Mouse (Mus musculus): ENCODE measurements at regions not wholly inside any gene's neighbourhood (a gene's known extent, or its start where the extent isn't known, plus 50 kb on each side); places are given as distances from the start of the nearest gene placed in this dataset.

GRCm38 (mm10) chr3:37938284-37938596 lies 213.9 kb upstream of the Gm5148 start:
- DNase-seq (ENCODE audit: extremely low spot score in 1 of 2, low spot score in 1 of 2): no peak

DNA sequence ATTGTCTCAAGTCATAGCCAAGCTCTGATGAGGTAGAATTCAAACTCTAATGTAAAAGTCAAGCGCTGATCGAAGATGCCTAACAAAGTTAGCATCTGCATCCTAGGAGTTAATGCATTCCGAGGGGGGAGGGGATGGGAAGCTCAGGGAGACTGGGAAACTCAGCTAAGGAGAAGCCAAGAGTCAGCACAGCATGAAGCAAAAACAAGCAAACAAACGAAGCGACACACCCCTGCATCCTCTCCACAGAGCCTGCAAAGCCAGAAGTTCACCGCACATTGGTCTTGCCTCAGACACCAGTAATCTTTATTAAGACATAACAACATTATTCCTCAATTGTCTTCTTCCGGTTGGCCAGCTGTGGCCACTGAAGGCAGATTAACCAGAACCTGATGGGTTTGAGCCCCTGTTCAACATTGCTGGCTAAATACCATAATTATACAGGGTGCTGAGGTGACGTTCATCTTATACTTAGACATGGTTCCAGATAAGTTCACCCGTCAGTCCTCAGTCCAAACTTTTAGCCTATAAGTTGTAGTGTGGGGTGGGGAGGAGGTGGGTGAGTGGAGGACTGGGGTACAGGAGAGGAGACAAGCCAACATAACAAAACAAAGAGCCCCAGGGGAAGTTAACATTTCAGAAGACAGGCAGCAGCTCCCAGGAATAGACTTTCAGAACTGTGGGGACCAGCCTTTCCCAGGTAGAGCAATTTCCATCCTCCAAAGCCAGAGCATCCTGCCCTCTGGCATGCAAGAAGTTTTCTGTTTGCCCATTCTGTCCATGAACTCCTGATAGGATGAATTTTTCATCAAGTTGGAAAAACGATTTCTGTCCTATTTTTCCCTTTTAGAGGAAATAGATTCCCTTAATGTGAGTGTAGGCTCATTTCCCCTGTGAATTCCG lies 213.3 kb upstream of the Gm5148 start:
- no peak for DNase-seq (ENCODE audit: extremely low spot score in 1 of 2, low spot score in 1 of 2)

- DNase-seq (ENCODE audit: extremely low spot score in 1 of 2, low spot score in 1 of 2): no peak
Observed at GRCm38 (mm10) chr3:37936251-37936931, 212.1 kb upstream of the Gm5148 start.

DNA sequence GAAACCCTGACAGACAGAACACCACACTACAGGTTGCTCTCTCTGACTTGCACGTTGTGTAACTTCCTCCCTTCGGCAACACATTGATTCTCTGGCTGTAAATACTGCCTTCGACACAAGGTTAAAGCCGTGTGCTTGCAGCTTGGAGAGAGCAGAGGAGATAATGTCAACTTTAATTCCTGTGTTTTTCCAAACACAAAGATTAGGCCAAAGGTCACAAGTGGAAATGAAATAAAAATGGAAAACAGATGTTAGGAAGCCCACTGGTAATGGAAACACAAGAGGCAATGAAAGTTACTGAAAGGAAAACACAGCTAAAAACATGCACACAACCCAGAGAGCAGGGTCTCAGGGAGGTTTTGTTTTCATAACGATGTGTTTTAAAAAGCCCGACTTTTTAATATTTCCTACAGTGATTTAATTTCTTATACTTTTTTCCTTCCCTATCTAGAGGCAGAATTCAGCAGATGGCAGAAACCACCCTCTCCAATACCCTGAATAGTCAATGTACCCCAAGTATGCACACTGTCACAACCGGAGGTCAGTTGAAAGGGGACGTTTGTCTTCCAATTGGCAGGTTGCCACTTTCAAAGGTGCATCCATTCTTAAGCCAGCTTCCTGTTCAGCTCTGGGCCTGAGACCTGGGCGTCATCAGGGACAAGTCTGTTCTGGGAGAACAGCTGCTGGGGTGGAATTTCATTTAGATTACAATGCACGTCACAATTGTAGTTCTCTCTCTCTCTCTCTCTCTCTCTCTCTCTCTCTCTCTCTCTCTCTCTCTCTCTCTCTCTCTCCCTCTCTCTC lies 210.8 kb upstream of the Gm5148 start:
- no peak for DNase-seq (ENCODE audit: extremely low spot score in 1 of 2, low spot score in 1 of 2)

DNA sequence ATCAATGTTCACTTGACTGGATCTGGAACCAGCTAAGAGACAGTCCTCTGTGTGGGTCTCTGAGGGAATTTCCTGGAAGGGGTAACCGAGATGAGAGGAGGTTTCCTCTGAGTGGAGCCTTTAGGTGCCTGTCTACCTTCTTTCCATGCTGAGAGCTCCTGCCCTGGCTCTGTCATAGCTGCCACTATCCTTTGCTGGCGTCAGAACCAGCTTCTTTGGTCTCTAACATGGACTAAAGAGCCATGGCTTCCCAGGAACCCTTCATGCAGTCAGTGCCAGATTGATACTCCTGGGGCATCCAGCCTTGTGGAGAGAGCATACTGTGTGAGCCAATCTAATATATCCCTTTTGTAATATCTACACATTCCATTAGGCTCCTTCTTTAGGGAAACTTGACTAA lies 209.9 kb upstream of the Gm5148 start:
- DNase-seq (ENCODE audit: extremely low spot score in 1 of 2, low spot score in 1 of 2): no peak

DNA sequence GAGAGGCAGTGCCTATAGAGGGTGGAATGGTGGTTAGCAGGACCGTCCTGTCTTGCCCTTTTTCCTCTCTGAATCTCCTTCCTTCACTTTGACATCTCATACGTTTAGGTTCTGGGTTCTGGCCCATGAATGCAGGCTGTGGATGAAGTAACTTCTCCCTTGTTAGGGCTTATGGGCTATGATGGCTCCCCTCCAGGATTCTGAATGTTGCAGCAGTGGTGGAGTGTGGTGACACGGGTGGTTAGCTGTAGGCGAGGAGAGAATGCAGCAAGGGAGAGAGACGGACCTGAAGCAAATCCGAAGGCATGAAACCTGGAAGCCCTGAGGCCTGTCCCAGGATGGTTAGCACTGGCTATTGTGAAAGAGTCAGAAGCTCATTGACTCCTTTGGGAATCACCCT lies 204.4 kb upstream of the Gm5148 start:
- DNase-seq (ENCODE audit: extremely low spot score in 1 of 2, low spot score in 1 of 2): no peak

DNA sequence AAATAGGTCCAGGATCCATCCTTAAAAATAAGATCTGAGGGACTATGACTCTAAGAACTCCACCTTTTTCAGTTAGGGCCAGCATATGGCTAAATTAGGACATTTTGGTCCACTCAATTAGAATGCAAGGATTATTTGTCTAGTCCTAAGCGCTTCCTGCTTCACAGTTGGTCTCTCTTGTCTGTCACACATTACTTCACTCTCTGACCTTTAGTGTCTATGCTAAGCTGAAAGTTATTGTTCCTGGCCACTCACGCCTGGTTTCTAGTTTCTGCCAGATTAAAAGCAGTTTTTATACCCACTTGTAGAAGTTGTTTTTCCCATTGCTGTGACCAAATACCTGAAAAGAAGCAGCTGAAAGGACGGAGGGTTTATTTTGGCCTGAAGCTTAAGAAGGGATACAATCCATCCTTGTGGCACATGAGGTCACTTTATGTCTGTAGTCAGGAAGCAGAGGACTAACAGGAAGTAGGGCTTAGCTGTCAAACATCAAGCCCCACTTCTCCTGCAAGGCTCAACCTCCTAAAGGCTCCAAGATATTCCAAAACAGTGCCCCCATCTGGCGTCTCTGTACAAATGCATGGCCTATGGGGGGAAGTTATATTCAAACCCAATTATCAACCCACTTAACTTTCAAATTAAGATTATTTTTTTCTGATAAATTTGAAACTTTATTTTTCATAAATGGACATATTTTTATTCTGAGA lies 195.3 kb upstream of the Gm5148 start:
- no peak for DNase-seq (ENCODE audit: extremely low spot score in 1 of 2, low spot score in 1 of 2)

GRCm38 (mm10) chr3:37916786-37917479 lies 192.6 kb upstream of the Gm5148 start:
- no peak for DNase-seq (ENCODE audit: extremely low spot score in 1 of 2, low spot score in 1 of 2)

DNA sequence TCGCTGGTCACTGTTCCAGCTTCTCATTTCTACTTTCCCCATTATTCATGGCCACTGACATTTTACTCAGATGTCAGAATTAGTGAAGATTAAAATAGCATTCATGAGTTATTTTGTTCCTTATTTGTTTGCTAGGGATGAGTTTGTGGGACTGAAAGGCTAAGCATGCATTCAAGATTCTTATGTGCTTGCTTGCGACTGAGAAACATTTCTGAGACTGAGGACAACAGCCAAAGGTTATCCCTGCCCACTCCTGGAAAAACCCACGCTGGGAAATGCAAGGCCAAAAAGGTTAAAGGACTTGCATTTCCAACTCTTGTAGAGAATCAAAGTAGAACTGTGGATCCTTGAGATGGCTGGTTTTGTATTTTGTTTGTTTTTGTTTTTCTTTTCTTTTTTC lies 192.0 kb upstream of the Gm5148 start:
- no peak for DNase-seq (ENCODE audit: extremely low spot score in 1 of 2, low spot score in 1 of 2)

DNA sequence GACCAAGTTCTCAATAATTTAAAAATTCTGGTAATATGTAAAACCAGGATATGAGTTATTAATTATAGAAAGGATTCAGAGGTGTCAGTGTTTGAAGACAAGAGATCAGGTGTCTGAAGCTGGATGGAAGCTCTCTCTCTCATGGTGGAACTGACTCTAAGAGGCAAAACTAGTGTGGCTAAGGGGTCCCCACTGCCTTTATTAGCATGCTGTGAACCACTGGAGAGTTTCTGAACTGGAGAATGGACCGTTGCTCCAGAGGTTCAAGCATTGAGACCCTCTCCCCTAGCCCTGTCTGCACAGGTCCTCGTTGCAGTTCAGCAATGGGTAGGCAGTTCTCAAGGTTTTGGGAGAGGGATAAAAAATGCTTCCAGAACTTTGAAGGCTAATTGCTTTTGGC lies 191.4 kb upstream of the Gm5148 start:
- no peak for DNase-seq (ENCODE audit: extremely low spot score in 1 of 2, low spot score in 1 of 2)

GRCm38 (mm10) chr3:37914136-37914535 lies 189.8 kb upstream of the Gm5148 start:
- DNase-seq (ENCODE audit: extremely low spot score in 1 of 2, low spot score in 1 of 2): no peak

- DNase-seq (ENCODE audit: extremely low spot score in 1 of 2, low spot score in 1 of 2): no peak
Observed at GRCm38 (mm10) chr3:37909821-37910220, 185.5 kb upstream of the Gm5148 start.

- no peak for DNase-seq (ENCODE audit: extremely low spot score in 1 of 2, low spot score in 1 of 2)
Observed at GRCm38 (mm10) chr3:37909008-37909407, 184.7 kb upstream of the Gm5148 start.

GRCm38 (mm10) chr3:37908456-37908855 lies 184.2 kb upstream of the Gm5148 start:
- no peak for DNase-seq (ENCODE audit: extremely low spot score in 1 of 2, low spot score in 1 of 2)

GRCm38 (mm10) chr3:37907432-37908088 lies 183.3 kb upstream of the Gm5148 start:
- DNase-seq (ENCODE audit: extremely low spot score in 1 of 2, low spot score in 1 of 2): no peak

DNA sequence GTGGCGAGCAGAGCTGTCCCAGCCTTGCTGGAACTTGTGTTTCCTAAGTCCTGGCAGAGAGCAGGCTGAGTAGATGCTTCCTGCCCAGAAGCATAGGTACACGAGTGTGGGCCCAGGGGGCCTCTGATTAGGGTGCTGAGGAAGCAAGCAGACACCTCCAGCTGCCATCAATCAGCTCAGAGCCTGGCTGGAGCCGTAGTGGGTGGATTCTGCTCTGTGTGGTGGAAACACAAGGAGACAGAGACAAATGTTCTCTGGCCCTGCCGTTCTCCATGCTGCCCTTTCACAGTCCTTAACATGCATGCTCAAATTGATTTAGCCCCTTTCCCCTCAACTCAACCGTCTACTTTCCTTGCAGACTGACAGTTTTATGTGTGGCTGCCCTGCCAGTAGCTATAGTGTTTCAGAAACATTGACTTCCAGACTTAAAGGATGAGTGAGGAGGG lies 182.5 kb upstream of the Gm5148 start:
- DNase-seq (ENCODE audit: extremely low spot score in 1 of 2, low spot score in 1 of 2): no peak

- no peak for DNase-seq (ENCODE audit: extremely low spot score in 1 of 2, low spot score in 1 of 2)
Observed at GRCm38 (mm10) chr3:37904188-37904587, 179.9 kb upstream of the Gm5148 start.

- DNase-seq (ENCODE audit: extremely low spot score in 1 of 2, low spot score in 1 of 2): no peak
Observed at GRCm38 (mm10) chr3:37903482-37903881, 179.2 kb upstream of the Gm5148 start.

- no peak for DNase-seq (ENCODE audit: extremely low spot score in 1 of 2, low spot score in 1 of 2)
Observed at GRCm38 (mm10) chr3:37903021-37903420, 178.7 kb upstream of the Gm5148 start.

Data from layer of hippocampus, postnatal 25 days (tissue).